Mouse (Mus musculus): Measurements from ENCODE around the gene Cyfip2. TPM values are rescaled to one million over a fixed set of nuclear protein-coding genes. Genes with fewer than 3 reads are reported as not detected.

Cyfip2 gene
- 100 to 1,000 TPM; 362 to 381 TPM for total RNA-seq (2021)
- long read RNA-seq, experiment 1, full-length matches to known transcripts, result 21 of 100 reads
- long read RNA-seq, experiment 1, partial matches to known transcripts, result 50 of 100 reads
- long read RNA-seq, experiment 1, other reads (novel, unspliced or antisense), result 29 of 100 reads
- long read RNA-seq, experiment 2, full-length matches to known transcripts, result 10 of 104 reads
- long read RNA-seq, experiment 2, partial matches to known transcripts, result 55 of 104 reads
- long read RNA-seq, experiment 2, other reads (novel, unspliced or antisense), result 39 of 104 reads

- peak in 1 of 2 experiments; percentile 36 for DNase-seq (ENCODE audit: low spot score in 2 of 2)
Measured at GRCm38 (mm10) chr11:46312523-46313035, at the start of gene Cyfip2. Gene Cyfip2, minus strand, starts transcription at chr11:46312859.

DNA sequence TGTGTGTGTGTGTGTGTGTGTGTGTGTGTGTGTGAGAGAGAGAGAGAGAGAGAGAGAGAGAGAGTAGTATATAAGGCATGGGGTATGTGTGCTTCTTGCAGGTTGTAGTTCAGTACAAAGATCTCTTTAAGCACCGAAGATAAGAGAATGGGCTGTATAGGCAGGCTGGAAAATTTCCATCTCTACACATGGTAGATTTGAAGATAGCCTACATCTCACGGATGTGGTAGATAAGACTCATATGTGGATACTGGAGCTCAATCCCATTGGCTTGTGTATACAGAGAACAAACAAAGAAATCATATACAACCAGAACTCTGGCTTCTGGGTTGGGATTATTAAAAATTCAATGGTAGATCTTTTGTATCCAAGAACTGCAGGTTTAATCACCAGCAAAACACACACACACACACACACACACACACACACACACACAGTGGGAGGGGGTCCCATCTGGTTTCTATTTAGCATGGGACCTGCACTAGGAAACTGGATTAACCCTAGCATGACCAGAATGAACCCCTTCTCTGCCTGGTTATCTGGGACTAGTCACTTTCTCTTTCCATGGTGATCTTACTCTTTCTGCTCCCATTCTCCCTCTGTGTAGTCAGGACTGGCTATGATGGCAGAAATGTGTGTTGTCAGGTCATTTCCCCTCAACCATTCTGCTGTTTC lies 48.5 kb upstream of the Cyfip2 start:
- DNase-seq (ENCODE audit: low spot score in 2 of 2), result no peak

- no peak for DNase-seq (ENCODE audit: low spot score in 2 of 2)
Measured at GRCm38 (mm10) chr11:46358369-46358768, 45.7 kb upstream of the Cyfip2 start.

DNA sequence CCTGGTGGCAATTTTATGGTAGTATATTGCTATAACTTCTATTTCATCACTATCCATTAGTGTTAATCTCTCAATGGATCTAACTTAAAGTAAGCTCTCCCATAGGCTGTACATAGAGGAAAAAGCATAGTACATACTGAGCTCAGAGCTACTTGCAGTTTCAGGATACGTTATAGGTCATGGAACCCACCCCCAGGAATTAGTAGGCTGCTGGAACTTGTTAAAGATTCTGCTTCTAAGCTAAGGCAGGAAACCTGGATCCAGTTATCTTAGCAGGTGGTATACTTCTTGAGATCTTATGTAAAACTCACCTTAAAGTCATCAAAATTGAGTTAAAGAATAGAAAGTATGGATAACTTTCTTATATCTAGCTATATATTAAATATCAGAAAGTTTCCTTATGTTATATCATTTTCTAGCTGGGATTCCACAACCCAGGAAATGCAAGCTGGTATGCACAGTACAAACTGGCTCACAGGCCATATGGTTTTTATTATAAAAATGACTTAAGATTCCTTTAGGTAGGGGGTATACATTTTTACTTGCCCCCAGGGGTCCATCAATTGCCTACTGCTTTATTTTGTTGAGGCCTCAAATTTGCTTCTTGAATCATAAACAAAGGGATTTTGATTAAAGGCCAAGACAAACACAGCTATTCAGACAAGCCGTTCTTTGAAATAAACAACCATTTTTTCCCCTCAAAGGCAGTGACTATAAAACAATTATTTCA lies 37.2 kb upstream of the Cyfip2 start:
- no peak for DNase-seq (ENCODE audit: low spot score in 2 of 2)

DNA sequence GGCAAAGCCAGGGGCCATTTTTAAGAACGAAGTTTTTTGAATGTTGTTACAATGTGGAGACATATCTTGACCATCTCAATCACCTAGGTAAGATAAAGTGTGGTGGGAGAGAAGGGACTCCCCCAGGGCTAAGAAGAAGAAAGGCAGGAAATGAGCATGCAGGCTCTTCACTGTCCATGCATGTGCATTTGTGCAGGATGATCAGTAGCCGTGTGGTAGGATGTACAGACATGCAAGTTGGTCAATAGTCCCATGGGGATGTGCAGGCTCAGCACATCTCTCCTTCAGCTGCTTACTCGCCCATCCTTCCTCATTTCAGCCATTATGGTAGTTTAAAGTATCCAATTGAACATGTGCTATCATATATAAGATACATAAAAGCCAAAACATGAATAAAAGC lies 35.8 kb upstream of the Cyfip2 start:
- DNase-seq (ENCODE audit: low spot score in 2 of 2), result no peak

DNA sequence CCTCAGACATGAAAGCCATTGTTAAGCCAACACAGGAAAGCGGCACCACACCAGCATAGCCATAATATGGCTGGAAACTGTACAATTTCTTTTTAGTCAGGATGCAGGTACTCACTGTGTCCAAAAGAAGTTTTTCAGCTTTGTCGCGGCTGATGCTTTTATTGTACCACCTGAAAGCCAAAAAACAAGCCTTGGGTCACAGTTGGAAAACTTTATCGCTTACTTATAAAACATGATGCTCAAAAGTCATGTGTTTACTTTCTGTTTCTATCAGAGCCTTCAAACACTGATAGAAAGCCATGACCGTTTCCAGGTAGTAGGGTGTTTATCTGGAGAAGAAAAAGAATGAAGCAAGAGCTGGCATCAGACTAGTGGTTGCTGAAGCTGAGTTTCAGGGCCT lies 35.1 kb upstream of the Cyfip2 start:
- DNase-seq (ENCODE audit: low spot score in 2 of 2), result no peak

GRCm38 (mm10) chr11:46343886-46344546 lies 31.4 kb upstream of the Cyfip2 start:
- DNase-seq (ENCODE audit: low spot score in 2 of 2), result no peak

- no peak for DNase-seq (ENCODE audit: low spot score in 2 of 2)
Measured at GRCm38 (mm10) chr11:46341960-46342359, 29.3 kb upstream of the Cyfip2 start.

- no peak for DNase-seq (ENCODE audit: low spot score in 2 of 2)
Measured at GRCm38 (mm10) chr11:46336020-46336419, 23.4 kb upstream of the Cyfip2 start.

DNA sequence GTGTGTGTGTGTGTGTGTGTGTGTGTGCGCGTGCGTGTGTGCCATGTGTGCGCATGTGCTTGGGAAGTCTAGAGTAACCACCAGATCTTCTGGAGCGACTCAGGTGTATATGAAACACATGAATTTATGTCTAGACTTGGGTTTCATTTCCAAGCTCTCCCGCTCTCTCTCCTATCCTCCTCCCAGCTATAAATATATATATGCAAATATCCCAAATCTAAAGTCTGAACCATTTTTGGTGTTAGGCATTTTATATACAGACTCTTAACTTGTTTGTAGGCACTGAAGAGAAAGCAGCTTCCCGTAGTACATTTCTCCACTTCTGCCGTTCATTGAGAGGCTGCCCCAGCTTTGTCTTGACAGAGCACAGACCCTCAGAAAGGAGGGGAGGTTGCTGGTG lies 19.6 kb upstream of the Cyfip2 start:
- no peak for DNase-seq (ENCODE audit: low spot score in 2 of 2)

DNA sequence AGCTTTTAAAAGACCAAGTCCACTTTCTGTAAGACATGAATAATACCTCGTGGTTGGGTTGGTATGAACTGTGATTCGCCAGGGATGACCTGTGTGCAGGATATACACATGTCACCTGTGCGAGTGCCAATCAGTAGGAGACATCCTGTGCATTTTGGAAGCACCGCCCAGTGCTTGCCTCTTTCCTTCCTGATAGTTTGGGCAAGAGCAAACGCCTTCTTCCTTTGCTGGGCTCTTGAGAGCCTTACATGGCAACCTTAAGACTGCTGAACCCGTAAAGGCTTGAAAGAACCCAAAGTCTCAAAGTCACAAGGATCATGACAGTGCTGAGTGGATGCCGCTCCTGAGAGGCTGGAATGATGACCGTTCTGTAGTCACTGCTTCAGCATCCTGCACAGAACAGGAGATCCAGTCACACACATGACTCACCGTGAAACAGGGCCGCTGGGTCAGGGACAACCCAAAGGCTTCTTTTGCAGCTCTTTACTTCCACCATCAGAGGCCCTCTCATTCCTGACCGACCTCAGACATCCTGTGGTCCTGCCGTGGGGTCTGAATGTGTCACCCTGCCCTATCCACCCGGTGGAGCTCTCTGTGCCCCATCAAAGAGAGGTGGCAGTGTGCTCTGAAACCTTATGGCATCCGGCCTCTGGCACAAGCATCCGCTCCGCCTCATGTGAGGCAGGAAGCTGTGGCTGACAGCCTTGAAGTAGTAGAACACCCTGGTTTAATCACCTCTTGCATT lies 13.8 kb upstream of the Cyfip2 start:
- no peak for DNase-seq (ENCODE audit: low spot score in 2 of 2)

DNA sequence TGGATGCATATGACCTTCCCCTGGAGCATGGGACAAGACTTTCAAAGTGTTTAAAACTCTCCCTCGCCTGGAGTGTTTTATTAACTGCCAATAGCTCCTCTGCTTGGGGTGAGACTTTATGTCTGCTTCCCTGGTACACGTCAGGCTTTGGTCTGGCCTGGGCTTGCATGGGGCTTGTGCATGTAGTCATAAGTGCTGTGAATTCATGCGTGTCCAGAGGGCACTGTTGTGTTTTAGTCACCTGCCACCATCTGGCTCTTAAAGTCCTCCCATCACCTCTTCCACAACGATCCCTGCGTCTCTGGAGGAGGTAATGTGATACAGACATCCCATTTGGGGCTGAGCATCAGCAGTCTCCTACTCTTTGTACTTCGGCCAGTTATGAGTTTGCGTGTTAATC lies 8.9 kb upstream of the Cyfip2 start:
- DNase-seq (ENCODE audit: low spot score in 2 of 2), result no peak

GRCm38 (mm10) chr11:46314534-46314933 lies 1.9 kb upstream of the Cyfip2 start:
- no peak for DNase-seq (ENCODE audit: low spot score in 2 of 2)

DNA sequence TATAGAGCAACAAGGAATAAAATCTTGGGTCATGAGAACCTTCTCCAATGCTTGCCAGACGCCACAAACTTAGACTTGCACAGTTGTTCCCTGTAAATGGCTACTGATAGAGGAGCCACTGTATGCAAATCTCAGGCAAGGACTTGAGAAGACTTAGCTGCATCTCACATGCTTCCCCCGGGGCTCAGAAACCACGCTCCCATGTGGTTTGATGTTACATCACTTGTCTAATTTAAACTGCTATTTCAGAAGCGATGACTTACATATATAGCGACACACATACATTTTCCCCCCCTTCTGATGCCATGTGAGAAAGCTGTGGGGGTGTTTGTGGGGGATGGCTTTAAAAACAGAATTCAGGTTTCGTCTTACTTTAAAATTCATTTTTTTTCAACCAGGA lies 1.2 kb upstream of the Cyfip2 start:
- no peak for DNase-seq (ENCODE audit: low spot score in 2 of 2)

DNA sequence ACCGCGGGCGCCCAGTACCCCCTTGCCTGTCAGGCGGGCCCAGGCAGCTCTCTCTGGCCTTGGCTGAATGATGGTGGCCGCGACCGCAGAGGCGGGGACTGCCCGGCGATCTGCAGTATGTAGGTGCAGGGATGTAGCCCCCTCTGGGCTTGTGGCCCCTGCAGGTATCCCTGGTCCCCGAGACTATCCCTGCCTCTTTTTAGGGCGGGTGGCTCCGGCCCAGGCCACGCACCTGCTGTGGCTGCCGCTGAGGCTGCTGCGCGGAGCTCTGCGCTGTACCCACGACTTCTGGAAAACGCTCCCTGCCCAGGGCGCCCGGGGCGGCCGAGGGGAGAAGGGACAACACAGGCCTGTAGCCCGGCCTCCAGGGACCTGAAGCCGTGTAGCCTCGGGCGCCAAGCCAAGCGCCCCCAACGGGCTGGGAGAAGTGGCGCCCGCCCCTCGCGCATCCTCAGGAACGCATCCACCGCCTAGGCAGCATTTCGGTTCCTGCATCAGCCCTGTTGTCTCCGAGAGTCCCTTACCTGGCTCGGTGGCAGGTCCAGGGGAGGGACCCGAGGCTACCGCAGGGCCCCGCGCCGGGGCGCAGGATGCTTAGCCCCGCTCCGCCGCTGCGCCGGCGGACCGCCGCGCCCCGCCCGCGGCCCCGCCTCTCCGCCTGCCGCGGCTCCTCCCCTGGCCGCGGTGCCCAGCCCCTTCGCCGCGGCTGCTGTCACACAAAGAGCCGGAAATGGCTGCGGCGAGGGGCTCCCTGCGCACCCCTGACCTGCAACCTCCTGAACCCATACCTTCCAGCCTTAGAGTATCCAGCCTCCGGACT lies 746 bp downstream of the Cyfip2 start:
- DNase-seq (ENCODE audit: low spot score in 2 of 2), result peak; percentile 60 to 74

GRCm38 (mm10) chr11:46311181-46311702 lies 1.4 kb downstream of the Cyfip2 start:
- no peak for DNase-seq (ENCODE audit: low spot score in 2 of 2)

DNA sequence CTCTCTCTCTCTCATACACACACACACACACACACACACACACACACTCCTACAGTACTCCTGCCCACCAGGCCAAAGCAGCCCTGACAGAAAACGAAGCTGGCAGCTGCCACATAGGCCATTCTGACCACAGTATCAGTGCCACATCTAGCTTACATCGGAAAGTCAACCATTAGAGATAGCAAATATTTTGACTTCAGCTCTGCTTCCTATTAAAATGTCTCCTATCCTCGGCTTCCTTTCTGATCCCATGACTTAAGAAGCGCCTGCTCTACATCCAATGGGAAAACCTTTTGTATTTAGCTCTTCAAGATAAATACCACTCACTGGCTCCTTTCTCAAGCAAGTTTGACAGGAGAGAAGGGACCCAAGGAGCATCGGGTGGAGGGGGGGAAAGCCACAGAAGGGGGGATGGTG lies 2.0 kb downstream of the Cyfip2 start:
- DNase-seq (ENCODE audit: low spot score in 2 of 2), result no peak

DNA sequence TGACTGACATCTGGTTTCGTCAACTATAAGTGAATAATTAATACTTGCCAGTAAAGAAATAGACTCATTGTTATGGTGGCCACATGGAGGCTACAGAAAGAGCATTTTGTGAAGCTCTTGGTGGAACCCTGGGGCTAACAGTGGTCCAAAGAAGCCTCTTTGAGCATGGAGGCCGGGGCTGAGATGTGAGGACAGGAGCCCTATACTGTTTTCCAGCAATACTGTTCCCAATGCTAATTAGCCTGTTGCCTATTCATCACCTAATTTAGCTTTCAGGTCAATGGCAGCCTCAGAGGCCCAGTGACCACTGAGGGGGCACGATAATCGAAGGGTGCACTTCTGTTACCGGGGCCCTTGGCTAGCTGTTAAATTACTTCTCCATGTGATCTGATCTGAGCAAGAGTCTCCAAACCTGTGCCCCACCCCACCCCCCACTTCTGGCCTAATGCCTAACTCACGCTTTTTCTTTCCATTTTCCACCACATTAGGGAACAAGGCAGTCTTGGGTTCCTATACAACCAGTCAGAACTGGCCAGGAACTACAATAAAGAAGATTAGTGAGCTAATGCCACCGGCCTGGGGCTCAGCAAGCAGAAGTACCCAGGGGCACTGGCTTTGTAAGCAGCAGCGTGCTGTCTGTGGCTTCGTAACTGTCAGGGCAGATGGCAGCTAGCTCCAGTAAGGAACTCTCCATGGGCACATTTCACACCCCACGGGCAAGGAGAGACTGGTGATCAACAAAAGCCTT lies 2.7 kb downstream of the Cyfip2 start:
- DNase-seq (ENCODE audit: low spot score in 2 of 2), result no peak
